ENCODE assay signal across 13 mouse cellular contexts in genomic region chr19:40311631-40312030, GRCm38 (mm10).
DNase-seq lines count a peak whose midpoint lies in the region.
"Had no signal": no experiment of that assay in that cellular context is flagged by ENCODE, and none has a peak within 500 bp of the region (broad histone marks: within the 10 kb centered on the region; RNA-seq: fewer than 3 reads in every experiment).

No protein-coding gene starts in this region.

- peak; percentile 91 for DNase-seq in heart, adult 11 months
- DNase-seq in heart, adult 9 months (ENCODE audit: low spot score in 2 of 2), result no peak
- DNase-seq: adrenal gland, adult 2 months; adrenal gland, adult 8-10 months; adrenal gland, postnatal 10 days; adrenal gland, postnatal 14 days; adrenal gland, postnatal 25 days; adrenal gland, postnatal 36 days; B cell, adult 2 months; cerebellum, adult 11 months; cerebellum, adult 11-12 months; cerebellum, adult 18-20 months; cerebellum, adult 2 months had no signal
